Mouse (Mus musculus) forebrain, postnatal 0 days (tissue): ENCODE data around the gene Emilin2. TPM values are rescaled to one million over a fixed set of nuclear protein-coding genes. Genes with fewer than 3 reads are reported as not detected.
"Not testable (repeated sequence)": the region's sequence is repeated elsewhere in the genome, so short reads cannot be mapped to it uniquely, and the experiment has no call there.

Source experiments
- ATAC-seq: fragments of 200-750 bp; cut with Nextera tagmentation; 2 replicates; pipeline ENCODE4 v1.8.0; 2017; ENCODE audit warnings: mild to moderate bottlenecking, moderate library complexity
- DNase-seq: peaks from one replicate; pipeline ENCODE4 v3.0.0-alpha.2; 2015
- H3K27ac ChIP-seq: fragments of 300-500 bp; sonication (generic); 2 replicates; pipeline ENCODE4 v1.5.1; 2014; ENCODE audit warnings: low read depth, mild to moderate bottlenecking, antibody characterized with exemption, low read length, moderate library complexity, mixed read lengths
- H3K27me3 ChIP-seq: fragments of 300-500 bp; sonication (generic); 2 replicates; pipeline ENCODE4 v1.6.1; 2014; ENCODE audit warnings: mild to moderate bottlenecking, low read length, mixed read lengths; ENCODE audit not compliant: insufficient read depth
- H3K36me3 ChIP-seq: fragments of 300-500 bp; sonication (generic); 2 replicates; pipeline ENCODE4 v1.6.1; 2014; ENCODE audit warnings: mild to moderate bottlenecking, moderate library complexity; ENCODE audit not compliant: insufficient read depth
- H3K4me1 ChIP-seq: fragments of 300-500 bp; sonication (generic); 2 replicates; pipeline ENCODE4 v1.6.1; 2014; ENCODE audit warnings: antibody characterized with exemption; ENCODE audit not compliant: insufficient read depth
- H3K4me2 ChIP-seq: fragments of 300-500 bp; sonication (generic); 2 replicates; pipeline ENCODE4 v1.6.1; 2014; ENCODE audit warnings: low read depth, mild to moderate bottlenecking, moderate library complexity
- H3K4me3 ChIP-seq: fragments of 300-500 bp; sonication (generic); 2 replicates; pipeline ENCODE4 v1.5.1; 2014; ENCODE audit warnings: low read depth, low read length, mixed read lengths
- H3K9ac ChIP-seq: fragments of 300-500 bp; sonication (generic); 2 replicates; pipeline ENCODE4 v1.6.1; 2014; ENCODE audit warnings: mild to moderate bottlenecking
- H3K9me3 ChIP-seq: fragments of 300-500 bp; sonication (generic); 2 replicates; pipeline ENCODE4 v1.6.1; 2016; ENCODE audit warnings: low read length
- CTCF ChIP-seq: sonication (generic); IDR thresholded peaks from 2 replicates; pipeline ENCODE4 v1.5.1; 2016; ENCODE audit warnings: antibody characterized with exemption, control low read depth, low read depth
- WGBS: fragments of 180-500 bp; shearing (Covaris S2); extraction: QIAGEN DNeasy Blood & Tissue Kit; methylation state at CpG from one replicate; pipeline ENCODE4 v1.1.7; 2014; 5-methylcytosine and 5-hydroxymethylcytosine counted together
- polyA plus RNA-seq: library from polyadenylated mRNA; unstranded; fragments of >200 nt; fragmentation: Nextera tagmentation; extraction: Ambion mirVana; gene quantifications from 2 replicates; pipeline ENCODE4 v1.2.1, GENCODE M21; 2015
- total RNA-seq: library from RNA; depleted of rRNA; stranded (reverse); fragments of >200 nt; gene quantifications from 2 replicates; pipeline ENCODE4 v1.2.3, GENCODE M21; 2014

The Emilin2 gene
- total and polyA plus RNA-seq, 2 experiments from 2014 or later = 2.0 to 3.2 TPM

DNA sequence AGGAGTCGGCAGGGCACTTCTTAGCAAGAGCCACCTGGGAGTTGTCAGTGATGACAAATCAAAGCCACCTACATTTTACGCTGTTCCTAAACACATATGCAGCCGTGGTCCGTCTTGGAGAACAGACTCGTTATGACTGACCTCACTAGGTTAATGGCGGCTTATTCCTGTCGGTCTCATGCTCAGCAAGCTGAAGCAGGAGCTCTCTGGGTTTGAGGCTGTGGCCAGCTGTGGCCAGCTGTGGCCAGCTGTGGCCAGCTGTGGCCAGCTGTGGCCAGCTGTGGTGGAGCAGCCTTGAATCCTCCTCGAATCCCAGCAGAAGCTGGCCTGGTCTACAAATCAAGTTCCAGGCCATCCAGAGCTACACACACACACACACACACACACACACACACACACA lies 24.6 kb upstream of the Emilin2 start:
- no peak for DNase-seq
- no peaks in the 10 kb centered on the region for H3K36me3 ChIP-seq
- no peak for ATAC-seq
- H3K27ac ChIP-seq = no peak overlapping the region
- no peak overlapping the region for H3K9ac ChIP-seq
- no peaks in the 10 kb centered on the region for H3K27me3 ChIP-seq
- H3K4me3 ChIP-seq = no peak overlapping the region
- no peak for TF ChIP-seq CTCF
- H3K4me1 ChIP-seq = no peaks in the 10 kb centered on the region
- H3K4me2 ChIP-seq = no peak overlapping the region
- 78% methylated on average over 8 of the region's 8 CpGs for WGBS
- no peaks in the 10 kb centered on the region for H3K9me3 ChIP-seq

DNA sequence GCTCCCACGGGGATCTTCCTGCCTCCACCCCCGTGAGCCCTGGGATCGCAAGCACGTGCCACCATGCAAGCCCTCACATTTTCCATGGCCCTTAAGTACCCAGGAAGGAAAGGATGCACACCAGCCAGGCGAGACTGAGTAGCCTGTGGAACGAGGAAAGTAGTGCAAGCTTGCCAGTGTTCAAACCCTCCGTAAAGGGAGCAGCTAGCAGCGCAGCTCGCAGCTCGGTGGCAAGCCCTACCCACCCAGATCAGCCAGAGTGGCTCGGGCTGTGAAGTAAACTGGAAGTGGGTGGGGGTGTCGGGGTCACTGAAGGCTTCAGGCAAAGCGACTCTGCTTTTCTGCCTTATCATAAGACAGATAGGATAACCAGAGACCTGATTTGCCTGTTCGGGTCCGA lies 20.5 kb upstream of the Emilin2 start:
- WGBS = 71% methylated on average over 15 of the region's 15 CpGs
- Histone ChIP-seq H3K4me1 (no peaks in the 10 kb centered on the region), H3K4me2 (no peak overlapping the region), H3K4me3 (no peak overlapping the region), H3K27me3 (no peaks in the 10 kb centered on the region), H3K36me3 (no peaks in the 10 kb centered on the region), H3K9me3 (no peaks in the 10 kb centered on the region), H3K27ac (no peak overlapping the region), H3K9ac (no peak overlapping the region)
- ATAC-seq = no peak
- no peak for TF ChIP-seq CTCF
- no peak for DNase-seq

DNA sequence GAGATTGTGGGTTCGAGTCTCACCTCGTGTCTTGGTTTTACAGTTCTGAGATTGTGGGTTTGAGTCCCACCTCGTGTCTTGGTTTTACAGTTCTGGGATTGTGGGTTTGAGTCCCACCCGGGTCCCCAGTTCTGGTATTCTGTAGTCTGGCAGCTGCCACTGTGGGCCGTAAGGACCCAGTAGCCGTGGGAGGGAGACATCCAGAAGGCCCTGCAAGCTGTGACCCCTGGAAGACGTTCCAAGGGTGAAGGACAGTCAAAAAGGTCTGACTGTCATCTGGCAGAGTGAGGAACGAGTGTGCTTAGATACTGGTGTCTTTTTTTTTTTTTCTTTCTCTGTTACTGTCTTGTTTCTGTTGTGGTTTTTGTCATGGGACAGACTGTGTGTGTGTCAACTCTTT lies 9.0 kb upstream of the Emilin2 start:
- 91% methylated on average over 8 of the region's 8 CpGs for WGBS
- H3K4me2 ChIP-seq, H3K36me3 ChIP-seq, DNase-seq, H3K9me3 ChIP-seq, H3K4me1 ChIP-seq, H3K27me3 ChIP-seq, H3K9ac ChIP-seq, H3K27ac ChIP-seq, ATAC-seq, H3K4me3 ChIP-seq: not testable (repeated sequence)

DNA sequence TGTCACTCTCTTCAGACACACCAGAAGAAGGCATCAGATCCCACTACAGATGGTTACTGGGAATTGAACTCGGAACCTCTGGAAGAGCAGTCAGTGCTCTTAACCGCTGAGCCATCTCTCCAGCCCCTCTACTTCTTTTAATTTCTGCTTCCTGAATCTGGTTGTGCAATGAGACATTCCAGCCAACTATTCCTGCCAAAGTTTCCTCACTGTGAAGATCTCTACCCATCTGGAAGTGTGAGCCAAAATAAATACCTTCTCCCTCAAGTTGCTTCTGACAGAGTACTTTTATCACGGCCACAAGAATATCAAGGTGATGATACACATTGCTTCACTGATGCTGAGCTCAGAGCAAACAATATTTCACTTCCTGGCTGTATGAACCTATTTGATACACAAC lies 7.6 kb upstream of the Emilin2 start:
- H3K9ac ChIP-seq = no peak overlapping the region
- H3K4me2 ChIP-seq = no peak overlapping the region
- H3K4me1 ChIP-seq = no peaks in the 10 kb centered on the region
- H3K27ac ChIP-seq = no peak overlapping the region
- DNase-seq = no peak
- 89% methylated on average over 3 of the region's 3 CpGs for WGBS
- TF ChIP-seq CTCF = no peak
- no peak overlapping the region for H3K4me3 ChIP-seq
- H3K36me3 ChIP-seq = no peaks in the 10 kb centered on the region
- ATAC-seq = no peak
- H3K27me3 ChIP-seq = no peaks in the 10 kb centered on the region
- H3K9me3 ChIP-seq = no peaks in the 10 kb centered on the region

DNA sequence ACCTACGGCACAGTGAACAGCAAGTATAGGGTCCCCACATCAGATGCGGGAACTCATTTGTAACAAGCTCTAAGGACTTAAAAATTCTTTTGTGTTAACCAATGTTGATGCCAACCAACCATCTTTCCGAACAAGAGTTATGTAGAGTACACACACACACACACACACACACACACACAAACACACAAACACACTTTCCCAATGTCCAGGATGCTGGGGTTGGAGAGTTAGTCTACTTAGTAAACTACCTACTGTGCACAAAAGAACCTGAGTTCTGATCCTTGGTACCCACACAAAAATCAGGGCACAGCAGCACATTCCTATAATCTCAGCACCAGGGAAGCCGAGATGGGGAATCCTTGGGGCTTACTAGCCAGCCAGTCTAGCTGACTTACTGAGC lies 5.8 kb upstream of the Emilin2 start:
- no peak for TF ChIP-seq CTCF
- H3K27ac ChIP-seq = no peak overlapping the region
- DNase-seq (no peak), ATAC-seq (no peak)
- no peak overlapping the region for H3K4me3 ChIP-seq
- no peaks in the 10 kb centered on the region for H3K9me3 ChIP-seq
- H3K4me1 ChIP-seq = no peaks in the 10 kb centered on the region
- 93% methylated on average over 4 of the region's 4 CpGs for WGBS
- H3K27me3 ChIP-seq = no peaks in the 10 kb centered on the region
- H3K9ac ChIP-seq = no peak overlapping the region
- H3K36me3 ChIP-seq = no peaks in the 10 kb centered on the region
- no peak overlapping the region for H3K4me2 ChIP-seq

DNA sequence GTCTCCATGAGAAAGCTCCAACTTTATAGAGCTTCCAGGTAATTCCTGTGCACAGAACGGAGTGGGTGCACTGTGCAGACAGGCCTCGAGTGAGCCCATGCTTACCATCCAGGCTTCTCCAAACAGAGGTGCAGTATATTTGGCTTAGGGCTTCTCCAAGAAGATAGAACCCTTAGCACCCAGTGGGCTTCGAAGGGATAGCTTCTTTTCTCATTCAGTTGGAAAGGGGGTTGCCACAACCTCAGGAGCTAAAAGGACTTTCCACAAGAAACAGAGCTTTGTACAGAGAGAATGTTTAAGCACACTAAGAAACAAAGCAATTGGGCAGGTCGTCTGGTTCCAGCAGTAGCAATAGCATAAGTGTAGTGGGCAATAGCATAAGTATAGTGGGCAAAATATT lies 2.5 kb upstream of the Emilin2 start:
- no peaks in the 10 kb centered on the region for H3K36me3 ChIP-seq
- H3K9ac ChIP-seq = no peak overlapping the region
- TF ChIP-seq CTCF = no peak
- no peak overlapping the region for H3K4me2 ChIP-seq
- H3K27me3 ChIP-seq = peaks cover 22% of the 10 kb centered on the region; the same call in 1 of the 2 replicates
- 81% methylated on average over 4 of the region's 4 CpGs for WGBS
- H3K9me3 ChIP-seq = no peaks in the 10 kb centered on the region
- no peak for DNase-seq
- no peak overlapping the region for H3K27ac ChIP-seq
- no peak for ATAC-seq
- H3K4me1 ChIP-seq = peaks cover 10% of the 10 kb centered on the region; the same call in 1 of the 2 replicates
- no peak overlapping the region for H3K4me3 ChIP-seq

DNA sequence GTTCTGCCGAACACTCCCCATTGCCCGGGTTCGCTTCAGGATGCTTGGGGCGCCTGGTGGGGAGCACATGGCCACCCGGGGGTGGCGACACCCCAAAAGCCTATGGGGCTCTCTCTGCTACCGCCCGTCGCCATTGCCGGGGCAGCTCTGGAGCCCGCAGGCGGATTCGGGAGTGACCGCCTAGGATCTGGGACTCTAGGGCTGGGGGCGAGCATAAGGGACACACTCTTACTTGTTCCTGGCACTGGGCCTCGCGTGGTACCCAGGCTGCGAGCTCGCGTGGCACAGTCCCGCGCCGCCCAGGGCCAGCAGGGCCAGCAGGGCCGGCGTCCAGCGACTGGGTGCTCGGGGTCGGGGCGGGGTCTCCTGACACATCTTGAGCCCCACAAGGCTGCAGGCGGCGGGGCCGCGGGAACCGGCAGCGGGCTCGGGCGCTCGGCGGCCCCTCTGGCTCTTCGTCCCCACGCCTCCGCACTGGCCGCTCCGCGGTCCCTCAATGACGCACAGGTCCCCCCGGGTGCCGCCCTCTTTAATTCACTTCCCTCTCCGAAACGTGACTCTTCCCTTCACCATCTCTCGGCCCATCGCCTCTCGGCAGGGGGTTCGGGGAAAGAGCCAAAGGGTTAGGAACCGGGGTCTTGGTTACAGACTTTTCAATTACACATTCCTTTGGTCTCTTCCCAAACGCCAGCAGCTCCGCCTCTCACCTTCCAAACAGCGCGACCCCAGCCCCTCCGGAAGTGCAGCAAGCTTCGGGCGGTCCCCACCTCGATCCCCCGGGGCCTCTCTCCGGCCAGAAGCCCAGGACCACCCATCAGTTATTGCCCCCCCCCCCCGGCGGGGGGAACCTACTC lies 1.1 kb downstream of the Emilin2 start:
- WGBS = 3% methylated on average over 56 of the region's 67 CpGs
- Histone ChIP-seq H3K9ac (peak overlapping the region; percentile 59), H3K4me2 (peak overlapping the region; percentile 100), H3K4me3 (peak overlapping the region; percentile 58), H3K27me3 (peaks cover 22% of the 10 kb centered on the region; the same call in 1 of the 2 replicates), H3K9me3 (no peaks in the 10 kb centered on the region), H3K27ac (no peak overlapping the region), H3K4me1 (peaks cover 10% of the 10 kb centered on the region; the same call in 1 of the 2 replicates), H3K36me3 (no peaks in the 10 kb centered on the region)
- DNase-seq (no peak), ATAC-seq (peak; percentile 57)
- no peak for TF ChIP-seq CTCF
